Mouse (Mus musculus) limb, embryonic 13.5 days (tissue): ENCODE measurements at regions not wholly inside any gene's neighbourhood (a gene's known extent, or its start where the extent isn't known, plus 50 kb on each side); places are given as distances from the start of the nearest gene placed in this dataset.
A peak's percentile ranks its signal among the peaks of the same experiment; 100 is the strongest.

ENCODE experiments used
- ATAC-seq: fragments of 200-750 bp; cut with Nextera tagmentation; 2 replicates; pipeline ENCODE4 v1.8.0; 2017; ENCODE audit warnings: low read depth, moderate number of reproducible peaks, moderate TSS enrichment; ENCODE audit not compliant: low FRiP score
- H3K27ac ChIP-seq: fragments of 300-500 bp; sonication (generic); 2 replicates; pipeline ENCODE4 v1.5.1; 2015; ENCODE audit warnings: inconsistent platforms, mild to moderate bottlenecking, moderate library complexity
- H3K27me3 ChIP-seq: fragments of 300-500 bp; sonication (generic); 2 replicates; pipeline ENCODE4 v1.6.1; 2015; ENCODE audit warnings: mild to moderate bottlenecking, inconsistent platforms
- H3K36me3 ChIP-seq: fragments of 300-500 bp; sonication (generic); 2 replicates; pipeline ENCODE4 v1.6.1; 2015; ENCODE audit warnings: inconsistent platforms, mild to moderate bottlenecking, moderate library complexity
- H3K4me1 ChIP-seq: fragments of 300-500 bp; sonication (generic); 2 replicates; pipeline ENCODE4 v1.6.1; 2015; ENCODE audit warnings: inconsistent platforms
- H3K4me2 ChIP-seq: fragments of 300-500 bp; sonication (generic); replicated peaks from 2 replicates; pipeline ENCODE4 v1.6.1; 2015; ENCODE audit warnings: inconsistent platforms, mild to moderate bottlenecking, moderate library complexity
- H3K4me3 ChIP-seq: fragments of 300-500 bp; sonication (generic); 2 replicates; pipeline ENCODE4 v1.5.1; 2015; ENCODE audit warnings: moderate library complexity, mild to moderate bottlenecking, inconsistent platforms
- H3K9ac ChIP-seq: fragments of 300-500 bp; sonication (generic); 2 replicates; pipeline ENCODE4 v1.6.1; 2015; ENCODE audit warnings: mild to moderate bottlenecking, inconsistent platforms
- H3K9me3 ChIP-seq: fragments of 300-500 bp; sonication (generic); 2 replicates; pipeline ENCODE4 v1.6.1; 2016; ENCODE audit warnings: inconsistent platforms
- WGBS: fragments of 180-500 bp; shearing (Covaris S2); methylation state at CpG from one replicate; pipeline ENCODE4 v1.1.7; 2015; 5-methylcytosine and 5-hydroxymethylcytosine counted together

GRCm38 (mm10) chr1:137923705-137924104, 251.8 kb downstream of the Ptprc start:
- Histone ChIP-seq H3K27ac (no peak overlapping the region), H3K9ac (no peak overlapping the region), H3K36me3 (peaks cover 7% of the 10 kb centered on the region; the same call in 1 of the 2 replicates), H3K9me3 (no peaks in the 10 kb centered on the region), H3K4me3 (no peak overlapping the region), H3K27me3 (no peaks in the 10 kb centered on the region), H3K4me1 (peaks cover 31% of the 10 kb centered on the region), H3K4me2 (no peak overlapping the region)
- ATAC-seq, result no peak
- 89% methylated on average over 2 of the region's 2 CpGs for WGBS

GRCm38 (mm10) chr1:137922769-137923168, 252.7 kb downstream of the Ptprc start:
- H3K36me3 ChIP-seq, result peaks cover 12% of the 10 kb centered on the region
- H3K4me1 ChIP-seq, result peaks cover 22% of the 10 kb centered on the region
- ATAC-seq, result no peak
- H3K9me3 ChIP-seq, result no peaks in the 10 kb centered on the region
- H3K4me2 ChIP-seq, result no peak overlapping the region
- WGBS, result 83% methylated on average over 7 of the region's 7 CpGs
- no peaks in the 10 kb centered on the region for H3K27me3 ChIP-seq
- H3K4me3 ChIP-seq, result no peak overlapping the region
- H3K9ac ChIP-seq, result no peak overlapping the region
- H3K27ac ChIP-seq, result no peak overlapping the region

GRCm38 (mm10) chr1:137921592-137921991, 253.9 kb downstream of the Ptprc start:
- no peak overlapping the region for H3K27ac ChIP-seq
- no peak for ATAC-seq
- no peak overlapping the region for H3K4me3 ChIP-seq
- no peak overlapping the region for H3K9ac ChIP-seq
- H3K4me2 ChIP-seq, result no peak overlapping the region
- H3K36me3 ChIP-seq, result peaks cover 13% of the 10 kb centered on the region
- WGBS, result 86% methylated on average over 2 of the region's 2 CpGs
- H3K27me3 ChIP-seq, result no peaks in the 10 kb centered on the region
- no peaks in the 10 kb centered on the region for H3K9me3 ChIP-seq
- peaks cover 14% of the 10 kb centered on the region; the same call in 1 of the 2 replicates for H3K4me1 ChIP-seq

GRCm38 (mm10) chr1:137919739-137920563, 255.6 kb downstream of the Ptprc start:
- H3K27me3 ChIP-seq, result no peaks in the 10 kb centered on the region
- no peak for ATAC-seq
- H3K4me1 ChIP-seq, result peaks cover 10% of the 10 kb centered on the region; the same call in 1 of the 2 replicates
- H3K9me3 ChIP-seq, result no peaks in the 10 kb centered on the region
- H3K9ac ChIP-seq, result no peak overlapping the region
- H3K4me2 ChIP-seq, result no peak overlapping the region
- H3K36me3 ChIP-seq, result peaks cover 16% of the 10 kb centered on the region
- whole genome bisulfite sequencing, result 62% methylated on average over 6 of the region's 6 CpGs
- no peak overlapping the region for H3K27ac ChIP-seq
- H3K4me3 ChIP-seq, result no peak overlapping the region

- no peak overlapping the region for H3K27ac ChIP-seq
- no peaks in the 10 kb centered on the region for H3K27me3 ChIP-seq
- no peaks in the 10 kb centered on the region for H3K9me3 ChIP-seq
- H3K4me2 ChIP-seq, result no peak overlapping the region
- peaks cover 16% of the 10 kb centered on the region for H3K36me3 ChIP-seq
- H3K9ac ChIP-seq, result no peak overlapping the region
- WGBS, result 74% methylated on average over 1 of the region's 1 CpGs
- no peak overlapping the region for H3K4me3 ChIP-seq
- 0 out of 2 replicates have a peak, but pooled peaks cover 6% of the 10 kb centered on the region for H3K4me1 ChIP-seq
- ATAC-seq, result no peak
Measured at GRCm38 (mm10) chr1:137917449-137917848, 258.1 kb downstream of the Ptprc start.

GRCm38 (mm10) chr1:137906883-137907282, 268.6 kb downstream of the Ptprc start:
- Histone ChIP-seq H3K9me3 (no peaks in the 10 kb centered on the region), H3K4me1 (peaks cover 45% of the 10 kb centered on the region), H3K9ac (no peak overlapping the region), H3K36me3 (peaks cover 16% of the 10 kb centered on the region; the same call in 1 of the 2 replicates), H3K4me2 (peak overlapping the region; percentile 32), H3K27me3 (no peaks in the 10 kb centered on the region), H3K4me3 (no peak overlapping the region), H3K27ac (peak overlapping the region; percentile 48; the same call in 1 of the 2 replicates)
- ATAC-seq, result no peak
- WGBS, result 11% methylated on average over 5 of the region's 5 CpGs

- ATAC-seq, result no peak
- Histone ChIP-seq H3K27me3 (no peaks in the 10 kb centered on the region), H3K4me1 (peaks cover 45% of the 10 kb centered on the region), H3K4me2 (peak overlapping the region; percentile 32), H3K27ac (peak overlapping the region; percentile 48; the same call in 1 of the 2 replicates), H3K9me3 (no peaks in the 10 kb centered on the region), H3K36me3 (peaks cover 12% of the 10 kb centered on the region; the same call in 1 of the 2 replicates), H3K9ac (no peak overlapping the region), H3K4me3 (no peak overlapping the region)
- WGBS, result 33% methylated on average over 3 of the region's 3 CpGs
Measured at GRCm38 (mm10) chr1:137906477-137906876, 269.0 kb downstream of the Ptprc start.

- Histone ChIP-seq H3K9me3 (no peaks in the 10 kb centered on the region), H3K27ac (no peak overlapping the region), H3K36me3 (peaks cover 6% of the 10 kb centered on the region; the same call in 1 of the 2 replicates), H3K27me3 (no peaks in the 10 kb centered on the region), H3K9ac (no peak overlapping the region), H3K4me3 (no peak overlapping the region), H3K4me2 (peak overlapping the region; percentile 7; the same call in 1 of the 2 replicates), H3K4me1 (peaks cover 45% of the 10 kb centered on the region)
- no peak for ATAC-seq
- 47% methylated on average over 5 of the region's 5 CpGs for WGBS
Measured at GRCm38 (mm10) chr1:137905566-137905965, 269.9 kb downstream of the Ptprc start.

GRCm38 (mm10) chr1:137903351-137903750, 272.2 kb downstream of the Ptprc start:
- H3K36me3 ChIP-seq, result no peaks in the 10 kb centered on the region; the same call in 1 of the 2 replicates
- H3K9me3 ChIP-seq, result no peaks in the 10 kb centered on the region
- ATAC-seq, result no peak
- no peak overlapping the region for H3K27ac ChIP-seq
- peak overlapping the region; percentile 14; the same call in 1 of the 2 replicates for H3K4me3 ChIP-seq
- H3K27me3 ChIP-seq, result no peaks in the 10 kb centered on the region
- H3K4me2 ChIP-seq, result peak overlapping the region; percentile 69
- no peak overlapping the region for H3K9ac ChIP-seq
- 43% methylated on average over 4 of the region's 4 CpGs for WGBS
- H3K4me1 ChIP-seq, result peaks cover 37% of the 10 kb centered on the region

- H3K4me3 ChIP-seq, result peak overlapping the region; percentile 76
- WGBS, result 41% methylated on average over 6 of the region's 6 CpGs
- H3K27me3 ChIP-seq, result no peaks in the 10 kb centered on the region
- no peak for ATAC-seq
- peak overlapping the region; percentile 69 for H3K4me2 ChIP-seq
- H3K4me1 ChIP-seq, result peaks cover 33% of the 10 kb centered on the region
- H3K9ac ChIP-seq, result peak overlapping the region; percentile 54
- H3K9me3 ChIP-seq, result no peaks in the 10 kb centered on the region
- H3K36me3 ChIP-seq, result no peaks in the 10 kb centered on the region
- H3K27ac ChIP-seq, result no peak overlapping the region
Measured at GRCm38 (mm10) chr1:137902859-137903258, 272.6 kb downstream of the Ptprc start.

GRCm38 (mm10) chr1:137901996-137902395, 273.5 kb downstream of the Ptprc start:
- WGBS, result 63% methylated on average over 4 of the region's 4 CpGs
- Histone ChIP-seq H3K4me2 (peak overlapping the region; percentile 69), H3K27me3 (no peaks in the 10 kb centered on the region), H3K36me3 (no peaks in the 10 kb centered on the region), H3K9me3 (no peaks in the 10 kb centered on the region), H3K9ac (0 out of 2 replicates have a peak overlapping the region, but pooled peaks have one; percentile 19), H3K4me3 (peak overlapping the region; percentile 76), H3K27ac (no peak overlapping the region; the same call in 1 of the 2 replicates), H3K4me1 (peaks cover 37% of the 10 kb centered on the region)
- no peak for ATAC-seq

GRCm38 (mm10) chr1:137901211-137901610, 274.3 kb downstream of the Ptprc start:
- Histone ChIP-seq H3K27me3 (no peaks in the 10 kb centered on the region), H3K9ac (peak overlapping the region; percentile 93), H3K4me1 (peaks cover 29% of the 10 kb centered on the region), H3K27ac (peak overlapping the region; percentile 97; the same call in 1 of the 2 replicates), H3K4me2 (peak overlapping the region; percentile 69), H3K9me3 (no peaks in the 10 kb centered on the region), H3K36me3 (no peaks in the 10 kb centered on the region), H3K4me3 (peak overlapping the region; percentile 76)
- 53% methylated on average over 5 of the region's 5 CpGs for WGBS
- no peak for ATAC-seq
